Comparison of ENCODE assay signal across 11 mouse cellular contexts in genomic region chr4:139832281-139833035, GRCm38 (mm10). TPM values are rescaled to one million over a fixed set of nuclear protein-coding genes. Genes with fewer than 3 reads are reported as not detected.
A peak's percentile ranks its signal among the peaks of the same experiment; 100 is the strongest.
DNase-seq lines count a peak whose midpoint lies in the region; ATAC-seq and TF ChIP-seq lines count a peak whose summit lies in the region.
"Had no signal": no experiment of that assay in that cellular context is flagged by ENCODE, and none has a peak within 500 bp of the region (broad histone marks: within the 10 kb centered on the region; RNA-seq: fewer than 3 reads in every experiment).

No protein-coding gene starts in this region.

- TF ChIP-seq EP300 in heart, postnatal 0 days (IDR thresholded peaks at IDR 0.05; ENCODE audit: low read depth): no peak

- 0 out of 2 replicates have a peak overlapping the region, but pooled peaks have one; percentile 14 for H3K4me3 ChIP-seq in heart, postnatal 0 days (ENCODE audit: low read depth, low read length)
- H3K4me3 ChIP-seq in embryonic facial prominence, embryonic 12.5 days: peak overlapping the region; percentile 37
- H3K4me3 ChIP-seq in hindbrain, embryonic 15.5 days: peak overlapping the region; percentile 23
- H3K4me3 ChIP-seq in neural tube, embryonic 11.5 days (ENCODE audit: low read depth, low read length): peak overlapping the region; percentile 55
- H3K4me3 ChIP-seq: erythroblast, embryonic 14.5 days had no signal

- under 1% methylated on average over 52 of the region's 55 CpGs for WGBS in heart, postnatal 0 days
- WGBS in embryonic facial prominence, embryonic 12.5 days: under 1% methylated on average over 55 of the region's 55 CpGs
- WGBS in hindbrain, embryonic 15.5 days: under 1% methylated on average over 52 of the region's 55 CpGs
- WGBS in neural tube, embryonic 11.5 days: under 1% methylated on average over 55 of the region's 55 CpGs

- TF ChIP-seq CTCF in heart, postnatal 0 days (IDR thresholded peaks at IDR 0.05; ENCODE audit: low read depth): no peak

- H3K4me1 ChIP-seq in heart, postnatal 0 days (ENCODE audit: control insufficient read depth, insufficient read depth): no peaks in the 10 kb centered on the region
- H3K4me1 ChIP-seq in embryonic facial prominence, embryonic 12.5 days: peaks cover 3% of the 10 kb centered on the region; the same call in 1 of the 2 replicates
- H3K4me1 ChIP-seq in hindbrain, embryonic 15.5 days (replicated peaks): peaks cover 31% of the 10 kb centered on the region
- peaks cover 51% of the 10 kb centered on the region for H3K4me1 ChIP-seq in neural tube, embryonic 11.5 days (ENCODE audit: control insufficient read depth, insufficient read depth, low read length)

- H3K36me3 ChIP-seq in heart, postnatal 0 days (replicated peaks; ENCODE audit: control insufficient read depth, insufficient read depth, low read length): no peaks in the 10 kb centered on the region
- H3K36me3 ChIP-seq in embryonic facial prominence, embryonic 12.5 days: no peaks in the 10 kb centered on the region
- H3K36me3 ChIP-seq in hindbrain, embryonic 15.5 days: no peaks in the 10 kb centered on the region
- H3K36me3 ChIP-seq in neural tube, embryonic 11.5 days (ENCODE audit: control insufficient read depth, insufficient read depth, low read length): no peaks in the 10 kb centered on the region

- no peak overlapping the region for H3K4me2 ChIP-seq in heart, postnatal 0 days (ENCODE audit: low read depth, low read length)
- H3K4me2 ChIP-seq in embryonic facial prominence, embryonic 12.5 days (replicated peaks): peak overlapping the region; percentile 44
- peak overlapping the region; percentile 41 for H3K4me2 ChIP-seq in hindbrain, embryonic 15.5 days
- peak overlapping the region; percentile 75 for H3K4me2 ChIP-seq in neural tube, embryonic 11.5 days (ENCODE audit: low read depth)

- H3K9me3 ChIP-seq in heart, postnatal 0 days (replicated peaks; ENCODE audit: control insufficient read depth, low read length): no peaks in the 10 kb centered on the region
- H3K9me3 ChIP-seq in embryonic facial prominence, embryonic 12.5 days: no peaks in the 10 kb centered on the region
- no peaks in the 10 kb centered on the region for H3K9me3 ChIP-seq in hindbrain, embryonic 15.5 days
- H3K9me3 ChIP-seq in neural tube, embryonic 11.5 days (ENCODE audit: control insufficient read depth, low read length): no peaks in the 10 kb centered on the region

- H3K27ac ChIP-seq in heart, postnatal 0 days (ENCODE audit: low read depth): no peak overlapping the region
- H3K27ac ChIP-seq in embryonic facial prominence, embryonic 12.5 days: peak overlapping the region; percentile 69
- no peak overlapping the region for H3K27ac ChIP-seq in hindbrain, embryonic 15.5 days (replicated peaks)
- H3K27ac ChIP-seq in neural tube, embryonic 11.5 days (ENCODE audit: low read depth, low read length): peak overlapping the region; percentile 79

- H3K9ac ChIP-seq in heart, postnatal 0 days (replicated peaks; ENCODE audit: low read depth, low read length): no peak overlapping the region
- H3K9ac ChIP-seq in embryonic facial prominence, embryonic 12.5 days: peak overlapping the region; percentile 56
- no peak overlapping the region for H3K9ac ChIP-seq in hindbrain, embryonic 15.5 days
- peak overlapping the region; percentile 85 for H3K9ac ChIP-seq in neural tube, embryonic 11.5 days (ENCODE audit: low read length)

- no peak for ATAC-seq in heart, postnatal 0 days (ENCODE audit: insufficient read depth, low read depth)
- no peak for ATAC-seq in embryonic facial prominence, embryonic 12.5 days (ENCODE audit: insufficient number of reproducible peaks, insufficient read depth, low FRiP score, low TSS enrichment)
- ATAC-seq in hindbrain, embryonic 15.5 days (ENCODE audit: low FRiP score, low read depth): no peak
- ATAC-seq in neural tube, embryonic 11.5 days (ENCODE audit: insufficient read depth, low FRiP score, low TSS enrichment): no peak
- no peak for ATAC-seq in granulocyte monocyte progenitor cell, adult 5-6 weeks (replicated peaks; ENCODE audit: poor library complexity, severe bottlenecking)

- H3K27me3 ChIP-seq in heart, postnatal 0 days (ENCODE audit: control insufficient read depth, insufficient read depth, low read length): peaks cover 99% of the 10 kb centered on the region
- H3K27me3 ChIP-seq in embryonic facial prominence, embryonic 12.5 days: peaks cover 96% of the 10 kb centered on the region
- peaks cover 81% of the 10 kb centered on the region for H3K27me3 ChIP-seq in hindbrain, embryonic 15.5 days
- peaks cover 73% of the 10 kb centered on the region for H3K27me3 ChIP-seq in neural tube, embryonic 11.5 days (ENCODE audit: control insufficient read depth, insufficient read depth, low read length)

- no peak for DNase-seq in heart, postnatal 0 days (ENCODE audit: low spot score)
- no peak for DNase-seq in heart, adult 11 months
- DNase-seq in neural tube, embryonic 11.5 days (ENCODE audit: low spot score): peak; percentile 66
- no peak for DNase-seq in frontal cortex, adult 2 months (ENCODE audit: extremely low spot score in 1 of 2, low spot score in 1 of 2)
- no peak for DNase-seq in spleen, adult 12 weeks (ENCODE audit: low spot score)
- DNase-seq: kidney, adult 2 months had no signal

RNA-seq across cellular contexts. Expression of gene Pax7, which starts 0.9 kb away (rescaled TPM):
- not detected in 2 replicates for total RNA-seq in heart, postnatal 0 days (2014; rRNA removed; ENCODE audit: low replicate concordance)
- polyA plus RNA-seq in heart, postnatal 0 days (2015; fragmentation: Nextera tagmentation; extraction: Ambion mirVana): not detected in 2 replicates
- 1.3 and 1.4 TPM in 2 replicates for polyA plus RNA-seq in embryonic facial prominence, embryonic 12.5 days (2016; fragmentation: Nextera tagmentation; extraction: Ambion mirVana)
- polyA plus RNA-seq in hindbrain, embryonic 15.5 days (2015; fragmentation: Nextera tagmentation; extraction: Ambion mirVana): 0.39 and 1.1 TPM in 2 replicates
- polyA plus RNA-seq in neural tube, embryonic 11.5 days (2014; fragmentation: Nextera tagmentation; extraction: Ambion mirVana): 3.4 and 3.8 TPM in 2 replicates
- 0.02 TPM in 1 of 2 replicates, not detected in the other for polyA plus RNA-seq in frontal cortex, adult 2 months (2012; rRNA removed)
- total RNA-seq in granulocyte monocyte progenitor cell, adult 5-6 weeks (2014; fragmentation: Nextera tagmentation): not detected in 2 replicates
- total RNA-seq in granulocyte monocyte progenitor cell, adult 5-6 weeks (2017): not detected in 2 replicates
- total RNA-seq: liver, adult 2 months had no signal
- polyA plus RNA-seq: erythroblast, embryonic 14.5 days; liver, adult 2 months had no signal

Comparison
In these comparisons a context has a peak if more than half of its experiments do, and no peak if none do; other contexts are left out.
1. H3K27ac ChIP-seq: peak in embryonic facial prominence, embryonic 12.5 days (single experiment) and neural tube, embryonic 11.5 days (single experiment); none in heart, postnatal 0 days (single experiment) and hindbrain, embryonic 15.5 days (single experiment).
2. H3K9ac ChIP-seq: peak in embryonic facial prominence, embryonic 12.5 days (single experiment) and neural tube, embryonic 11.5 days (single experiment); none in heart, postnatal 0 days (single experiment) and hindbrain, embryonic 15.5 days (single experiment).
3. Peak in every context shown above with its lines, with median percentiles within 50 percentile points of each other: H3K4me3 ChIP-seq.